Mouse (Mus musculus) layer of hippocampus, postnatal 36 days (tissue): ENCODE measurements around the gene Exoc3l. TPM values are rescaled to one million over a fixed set of nuclear protein-coding genes. Genes with fewer than 3 reads are reported as not detected.
"Not testable (repeated sequence)": the region's sequence is repeated elsewhere in the genome, so short reads cannot be mapped to it uniquely, and the experiment has no call there.

Experiments
- DNase-seq, 2 experiments: peaks; one replicate each; pipeline ENCODE4 v3.0.0; 2022
- total RNA-seq, 2 experiments: library from RNA; stranded (reverse); gene quantifications; 2 replicates each; pipeline ENCODE4 v1.2.3; 2021

Gene Exoc3l
- total RNA-seq, 2 experiments from 2014 or later: 1.3 to 1.7 TPM

- not testable (repeated sequence) for DNase-seq
Observed at GRCm38 (mm10) chr8:105291802-105292201, 4.1 kb downstream of the Exoc3l start.

GRCm38 (mm10) chr8:105291364-105291763 is 4.5 kb downstream of the Exoc3l start:
- not testable (repeated sequence) for DNase-seq

DNA sequence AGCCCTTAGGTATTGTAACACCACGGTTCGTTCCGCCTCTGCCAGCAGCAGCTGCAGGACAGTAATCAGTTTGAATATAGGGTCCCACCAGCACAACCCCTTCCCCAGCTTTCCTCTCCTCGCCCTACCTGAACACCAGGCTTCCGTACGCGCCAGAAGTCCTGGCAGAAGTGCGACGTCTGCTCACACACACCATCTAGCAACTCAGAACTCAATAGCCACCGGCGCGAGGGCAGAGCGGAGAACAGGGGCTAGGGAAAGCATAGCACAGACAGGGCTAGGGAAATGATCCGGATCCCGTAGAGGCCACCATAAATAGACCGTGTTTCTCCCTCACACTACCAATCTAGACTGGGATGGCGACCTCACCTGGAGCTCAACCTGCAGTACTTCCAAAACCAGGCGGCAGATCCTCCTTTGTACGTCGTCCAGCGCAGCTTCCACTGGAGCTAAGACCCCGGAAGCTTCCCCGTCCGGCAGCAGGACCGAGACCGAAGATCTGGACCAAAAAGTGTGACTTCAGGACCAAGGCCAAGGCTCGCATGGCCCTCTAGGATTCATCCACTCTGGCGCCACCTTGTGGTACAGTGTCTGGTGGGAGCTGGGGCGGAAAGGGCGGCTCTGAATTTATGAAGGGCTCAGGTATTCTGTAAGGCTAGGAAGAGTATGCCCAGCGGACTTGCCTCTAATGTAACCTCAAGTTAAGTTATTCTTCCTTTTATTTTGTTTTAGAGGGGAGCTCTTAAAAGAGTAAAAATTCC is 5.2 kb downstream of the Exoc3l start:
- DNase-seq: peak; percentile 61 to 68

- peak in 1 of 2 experiments; percentile 46 for DNase-seq
Observed at GRCm38 (mm10) chr8:105289805-105290460, 6.0 kb downstream of the Exoc3l start, which contains the start of gene 4931428F04Rik. Gene 4931428F04Rik (minus strand): TSS chr8:105289864.

GRCm38 (mm10) chr8:105288958-105289732 is 6.8 kb downstream of the Exoc3l start:
- DNase-seq: peak; percentile 93 to 94

DNA sequence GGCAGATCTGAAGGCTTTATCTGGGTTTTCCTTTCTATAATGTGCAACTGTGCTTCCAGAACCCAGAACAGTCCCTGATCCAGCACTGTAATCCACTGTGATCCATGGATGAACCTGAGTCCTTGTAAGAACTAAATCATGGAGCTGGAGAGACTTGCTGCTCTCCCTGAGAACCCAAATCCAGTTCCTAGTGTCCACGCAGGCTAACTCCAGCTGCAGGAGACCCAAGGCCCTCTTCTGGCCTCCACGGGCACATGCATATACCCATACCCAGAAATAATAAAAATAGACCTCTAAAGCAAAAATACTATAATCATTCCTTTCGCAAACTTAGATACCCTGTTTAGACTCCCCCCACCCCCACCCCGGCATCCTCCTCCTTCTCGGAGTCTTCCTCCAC is 7.7 kb downstream of the Exoc3l start:
- DNase-seq: no peak

DNA sequence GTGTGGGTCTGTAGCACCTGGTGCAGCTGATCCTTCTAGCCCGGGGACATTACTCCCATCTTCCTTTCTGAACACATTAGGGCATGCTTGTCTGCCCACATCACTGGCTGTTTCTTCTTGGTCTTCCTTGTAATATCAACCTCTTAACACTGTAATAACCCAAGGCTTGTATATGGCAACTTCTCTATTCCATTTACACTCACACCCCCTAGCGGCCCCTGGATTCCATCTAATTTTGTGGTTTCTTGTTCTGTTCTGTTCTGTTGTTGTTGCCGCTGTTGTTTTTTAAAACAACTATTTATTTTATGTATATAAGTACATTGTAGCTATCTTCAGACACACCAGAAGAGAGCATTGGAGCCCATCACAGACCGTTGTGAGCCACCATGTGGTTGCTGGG is 9.0 kb downstream of the Exoc3l start:
- no peak for DNase-seq

DNA sequence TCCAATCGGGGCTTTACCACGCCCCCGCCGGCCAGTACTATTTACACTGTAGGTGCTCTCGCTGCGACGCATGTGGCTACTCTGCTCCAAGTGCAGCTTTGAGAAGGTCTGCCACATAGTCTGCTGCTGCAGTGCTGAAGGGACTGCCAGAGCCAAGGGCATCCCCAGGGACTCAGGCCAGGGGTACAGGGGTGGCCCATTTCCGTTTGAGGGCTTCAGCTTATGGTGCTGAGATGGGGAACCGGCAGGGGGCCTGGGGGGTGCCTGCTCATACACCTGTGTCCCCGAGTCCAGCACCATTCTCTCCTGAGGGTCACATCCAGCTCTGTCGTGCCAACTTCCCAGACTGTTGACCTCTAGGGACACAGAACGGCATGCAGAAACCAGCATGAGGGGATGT is 10.4 kb downstream of the Exoc3l start:
- DNase-seq: no peak

DNA sequence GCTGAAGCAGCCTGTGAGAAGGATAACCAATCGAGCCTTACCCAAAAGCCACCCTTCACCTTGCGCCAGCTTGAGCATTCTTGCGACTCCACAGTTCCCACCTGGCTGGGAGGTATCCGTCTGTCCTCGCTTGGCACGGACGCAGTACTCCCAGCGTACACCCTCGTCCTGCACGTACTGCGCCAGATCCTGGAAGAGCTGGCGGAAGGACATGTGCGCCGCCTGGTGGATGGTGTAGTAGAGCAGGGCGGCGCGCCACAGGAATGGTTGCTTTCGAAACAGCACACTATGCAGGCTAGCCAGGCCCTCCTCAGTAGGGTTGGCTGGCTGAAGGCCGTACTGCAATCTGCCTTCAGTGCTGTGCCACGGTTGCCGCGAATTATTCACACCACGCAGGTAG is 12.8 kb downstream of the Exoc3l start:
- DNase-seq: no peak

DNA sequence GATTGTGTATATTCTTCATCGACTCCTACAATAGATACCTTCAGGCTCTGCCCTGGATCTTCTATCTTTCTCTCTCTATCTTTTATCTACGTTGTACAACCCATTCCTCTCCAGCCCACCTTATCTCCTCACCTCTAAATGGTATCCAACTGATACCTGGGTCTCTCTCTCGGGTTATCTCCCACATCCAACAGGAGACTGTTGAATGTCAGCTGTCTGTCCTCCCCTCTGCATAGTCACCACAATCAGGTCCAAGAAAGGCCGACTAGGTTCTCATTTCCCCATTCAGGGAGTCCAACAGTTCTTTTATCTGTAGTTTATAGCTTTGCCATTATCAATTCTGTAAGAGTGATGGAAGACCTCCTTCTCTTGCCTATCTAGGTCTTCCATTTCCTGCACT is 13.7 kb downstream of the Exoc3l start:
- no peak for DNase-seq

GRCm38 (mm10) chr8:105281821-105282220 is 14.1 kb downstream of the Exoc3l start:
- no peak for DNase-seq

GRCm38 (mm10) chr8:105280567-105280966 is 15.3 kb downstream of the Exoc3l start:
- DNase-seq: no peak

DNA sequence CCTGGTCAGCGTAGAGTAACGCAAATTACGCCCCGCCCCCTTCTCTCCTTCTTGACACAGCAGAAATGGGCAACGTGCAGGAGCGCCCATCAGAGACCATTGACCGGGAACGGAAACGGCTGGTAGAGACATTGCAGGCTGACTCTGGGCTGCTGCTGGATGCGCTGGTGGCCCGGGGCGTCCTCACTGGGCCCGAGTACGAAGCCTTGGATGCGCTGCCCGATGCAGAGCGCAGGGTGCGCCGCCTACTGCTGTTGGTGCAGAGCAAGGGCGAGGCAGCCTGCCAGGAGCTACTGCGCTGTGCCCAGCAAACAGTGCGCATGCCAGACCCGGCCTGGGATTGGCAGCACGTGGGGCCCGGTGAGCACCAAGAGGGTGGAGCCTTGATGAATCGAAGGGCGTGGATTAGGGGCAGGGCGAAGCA is 17.0 kb downstream of the Exoc3l start:
- peak; percentile 84 to 88 for DNase-seq

DNA sequence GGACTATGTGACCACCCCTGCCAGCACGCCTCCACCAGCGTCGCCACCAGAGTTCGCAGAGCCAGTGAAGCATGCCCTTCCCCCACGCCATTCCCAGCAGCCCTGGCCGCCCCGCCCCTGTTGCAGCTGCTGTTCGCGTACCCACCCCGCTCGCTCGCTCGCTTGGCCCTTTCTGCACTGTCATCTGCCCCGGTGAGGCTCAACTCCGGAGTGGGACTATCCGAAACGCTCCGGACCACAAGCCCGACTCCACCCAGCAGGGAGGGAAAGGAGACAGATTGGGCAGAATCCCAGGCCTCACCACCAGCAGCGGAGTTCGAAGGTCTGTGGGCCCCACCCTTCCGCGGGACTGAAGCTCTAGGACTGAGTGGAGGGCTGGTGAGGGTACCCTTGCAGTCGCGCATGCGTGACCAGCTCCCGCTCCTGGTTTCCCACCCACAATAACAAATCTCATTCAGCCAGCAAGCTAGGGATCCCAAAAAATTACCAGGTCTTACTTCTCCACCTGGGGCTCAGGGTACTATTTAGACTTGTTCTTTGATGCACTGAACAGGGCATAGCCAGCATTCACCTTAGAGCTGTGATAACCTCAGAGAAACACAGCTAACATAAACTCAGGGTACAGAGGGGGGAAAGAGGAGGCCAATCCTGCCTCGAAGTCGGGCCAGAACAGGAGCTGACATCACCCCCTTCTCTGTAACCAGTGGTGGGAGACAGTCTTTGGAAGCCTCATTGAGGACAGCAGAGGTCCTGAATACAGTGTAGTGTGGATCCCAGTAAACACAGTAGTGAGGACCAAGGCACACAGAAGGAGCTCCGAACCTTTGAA is 19.4 kb downstream of the Exoc3l start:
- no peak for DNase-seq

GRCm38 (mm10) chr8:105275840-105276239 is 20.1 kb downstream of the Exoc3l start, which contains the start of gene Nol3:
Gene Nol3 (plus strand): TSS chr8:105276140.
- no peak for DNase-seq

- no peak for DNase-seq
Observed at GRCm38 (mm10) chr8:105275387-105275786, 20.5 kb downstream of the Exoc3l start.

- no peak for DNase-seq
Observed at GRCm38 (mm10) chr8:105270916-105271186, 25.1 kb downstream of the Exoc3l start.

DNA sequence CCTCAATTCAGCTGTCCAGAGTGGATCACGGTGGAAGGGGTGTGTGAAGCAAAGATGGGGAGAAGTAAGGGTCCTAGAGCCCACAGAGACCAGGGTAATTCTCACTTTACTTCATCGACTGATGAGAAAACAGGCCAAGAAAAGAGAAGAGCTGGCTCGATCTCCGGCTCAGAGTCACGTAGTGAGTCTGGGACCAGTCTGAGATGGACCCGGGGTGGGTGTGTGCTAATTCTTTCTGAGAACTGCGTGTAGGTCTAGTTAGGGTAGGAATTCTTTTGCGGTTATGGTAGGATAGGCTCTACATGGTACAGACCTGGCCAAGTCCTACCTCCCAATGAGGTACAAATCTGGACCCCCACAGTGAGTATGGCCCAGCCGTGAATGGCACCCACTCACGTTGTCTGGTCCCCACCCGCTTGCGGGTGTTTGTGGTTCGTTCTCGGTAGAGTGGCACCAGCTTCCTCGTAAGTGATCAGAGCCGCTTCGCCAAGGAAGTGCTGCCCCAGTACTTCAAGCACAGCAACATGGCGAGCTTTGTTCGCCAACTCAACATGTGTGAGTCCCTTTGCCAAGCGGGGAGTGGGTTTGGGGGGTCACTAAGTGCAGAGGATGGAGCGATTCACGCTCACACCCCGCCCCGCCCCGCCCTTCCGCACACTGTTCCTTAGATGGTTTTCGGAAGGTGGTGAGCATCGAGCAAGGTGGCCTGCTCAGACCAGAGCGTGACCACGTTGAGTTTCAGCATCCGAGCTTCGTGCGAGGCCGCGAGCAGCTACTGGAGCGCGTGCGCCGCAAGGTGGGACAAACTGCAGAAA is 25.6 kb downstream of the Exoc3l start:
- no peak for DNase-seq

- no peak for DNase-seq
Observed at GRCm38 (mm10) chr8:105269461-105269947, 26.4 kb downstream of the Exoc3l start, which contains the start of gene Hsf4. Gene Hsf4 (plus strand): TSS chr8:105269801.

- no peak for DNase-seq
Observed at GRCm38 (mm10) chr8:105269075-105269458, 26.8 kb downstream of the Exoc3l start.
